Mouse (Mus musculus) G1E (cell line): Measurements from ENCODE around the gene Sh3pxd2b. TPM values are rescaled to one million over a fixed set of nuclear protein-coding genes. Genes with fewer than 3 reads are reported as not detected.
A peak's percentile ranks its signal among the peaks of the same experiment; 100 is the strongest.

ENCODE experiments used
- ATAC-seq: 2 replicates; pipeline ENCODE4 v1.8.0; 2016; ENCODE audit warnings: mild to moderate bottlenecking; ENCODE audit not compliant: insufficient number of reproducible peaks, poor library complexity, low FRiP score, severe bottlenecking; ENCODE audit errors: extremely low read depth
- DNase-seq: peaks from one replicate; pipeline ENCODE4 v3.0.0; 2012; ENCODE audit warnings: low spot score
- H3K27me3 ChIP-seq: 2 replicates; pipeline ENCODE4 v1.6.1; 2012; ENCODE audit warnings: mild to moderate bottlenecking, low read length, inconsistent platforms; ENCODE audit not compliant: insufficient read depth
- H3K36me3 ChIP-seq: replicated peaks from 2 replicates; pipeline ENCODE3; 2012; ENCODE audit warnings: mild to moderate bottlenecking, inconsistent platforms
- H3K4me1 ChIP-seq: 2 replicates; pipeline ENCODE4 v1.6.1; 2012; ENCODE audit warnings: low read depth, low read length, inconsistent platforms, mixed read lengths; ENCODE audit not compliant: insufficient read depth
- H3K4me3 ChIP-seq: 2 replicates; pipeline ENCODE4 v1.5.1; 2012; ENCODE audit warnings: low read depth, mild to moderate bottlenecking, inconsistent platforms, low read length, moderate library complexity, mixed read lengths
- H3K9me3 ChIP-seq: replicated peaks from 2 replicates; pipeline ENCODE4 v1.6.1; 2012; ENCODE audit warnings: inconsistent platforms
- CTCF ChIP-seq: IDR thresholded peaks from 2 replicates; pipeline ENCODE4 v1.5.1; 2012; ENCODE audit warnings: low read depth, low read length, inconsistent platforms, mixed read lengths
- GATA1 ChIP-seq: IDR thresholded peaks from 2 replicates; pipeline ENCODE4 v1.6.1; 2012; ENCODE audit warnings: borderline replicate concordance, low read length, inconsistent platforms, mixed read lengths
- GATA2 ChIP-seq: IDR thresholded peaks from 2 replicates; pipeline ENCODE4 v1.6.1; 2012; ENCODE audit warnings: low read depth, low read length, inconsistent platforms, borderline replicate concordance
- POLR2AphosphoS5 ChIP-seq: IDR thresholded peaks from 2 replicates; pipeline ENCODE4 v1.6.1; 2012; ENCODE audit warnings: low read depth, low read length, inconsistent platforms; ENCODE audit not compliant: insufficient replicate concordance
- TAL1 ChIP-seq: conservative IDR thresholded peaks from 2 replicates; pipeline ENCODE4 v1.6.1; 2012; ENCODE audit warnings: low read depth, low read length, inconsistent platforms, mixed read lengths
- polyA plus RNA-seq: library from polyadenylated mRNA; stranded (reverse); fragments of >175 nt; gene quantifications from 2 replicates; pipeline ENCODE4 v1.2.3, GENCODE M21; 2012
- total RNA-seq, 2 experiments: library from RNA; stranded (forward) in 1 of 2; stranded (reverse) in 1 of 2; fragments of 200-1000 nt in 1 of 2; fragments of >200 nt in 1 of 2; fragmentation: Nextera tagmentation in 1 of 2; gene quantifications; 2 replicates each; pipeline ENCODE4 v1.2.3; 2014 to 2017

Sh3pxd2b gene
- total and polyA plus RNA-seq, 3 experiments, result 0.16 TPM; not detected in 2

DNA sequence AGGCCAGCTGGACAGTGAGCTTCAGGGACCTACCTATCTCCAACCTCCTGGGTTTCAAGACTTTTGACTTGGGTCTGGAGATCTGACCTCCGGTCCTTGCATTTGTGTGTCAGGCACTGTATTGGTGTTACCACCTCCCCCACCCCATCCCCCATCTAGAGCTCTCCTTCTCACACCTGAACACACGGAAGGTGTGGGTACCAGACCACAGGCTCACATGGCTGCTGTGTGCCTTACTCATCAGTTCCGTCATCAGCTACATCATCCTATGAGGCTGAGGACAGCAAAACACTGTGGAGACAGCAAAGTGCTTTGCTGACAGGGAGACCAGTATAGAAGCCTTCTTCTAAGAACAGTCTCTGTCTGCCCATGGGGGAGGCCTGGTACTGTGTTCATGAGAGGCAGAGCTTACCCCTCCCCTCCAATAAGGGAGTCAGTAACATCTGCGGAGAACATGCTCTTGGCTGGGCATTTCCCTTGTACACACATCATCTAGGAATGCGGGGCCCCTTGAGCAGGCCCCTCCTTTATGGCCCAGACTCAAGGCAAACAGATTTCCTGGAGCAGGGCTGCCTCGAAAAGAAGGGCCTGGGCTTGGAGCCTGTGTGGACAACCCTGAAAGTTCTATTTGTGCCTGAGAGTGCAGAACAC lies 87.9 kb downstream of the Sh3pxd2b start:
- no peak overlapping the region for H3K4me3 ChIP-seq
- no peaks in the 10 kb centered on the region for H3K4me1 ChIP-seq
- no peak for TF ChIP-seq TAL1
- TF ChIP-seq GATA1, result no peak
- TF ChIP-seq GATA2, result no peak
- TF ChIP-seq CTCF, result no peak
- no peak for TF ChIP-seq POLR2AphosphoS5
- DNase-seq, result no peak
- no peak for ATAC-seq
- H3K36me3 ChIP-seq, result no peaks in the 10 kb centered on the region
- H3K27me3 ChIP-seq, result no peaks in the 10 kb centered on the region
- no peaks in the 10 kb centered on the region for H3K9me3 ChIP-seq

DNA sequence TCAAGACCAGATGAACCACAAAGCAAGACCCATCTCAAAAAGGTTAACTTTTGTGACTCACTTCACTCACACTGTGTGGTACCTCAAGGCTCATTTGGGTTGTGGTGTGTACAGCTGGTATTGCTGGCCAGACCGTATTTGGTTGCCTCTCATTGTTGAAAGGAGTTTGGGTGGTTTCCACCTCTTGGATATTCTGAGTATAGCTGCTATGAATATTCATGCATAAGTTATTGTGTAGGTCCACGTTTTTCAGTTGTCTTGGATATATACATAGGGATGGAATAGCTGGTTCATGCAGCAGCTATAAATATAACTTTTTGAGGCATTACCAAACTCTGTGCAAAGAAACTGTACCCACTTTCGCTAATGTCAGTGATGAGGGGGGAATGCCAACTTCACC lies 95.0 kb downstream of the Sh3pxd2b start:
- Histone ChIP-seq H3K4me3 (no peak overlapping the region), H3K4me1 (no peaks in the 10 kb centered on the region), H3K27me3 (no peaks in the 10 kb centered on the region), H3K36me3 (no peaks in the 10 kb centered on the region), H3K9me3 (no peaks in the 10 kb centered on the region)
- DNase-seq, result no peak
- no peak for ATAC-seq
- no peak for TF ChIP-seq GATA1
- TF ChIP-seq CTCF, result no peak
- no peak for TF ChIP-seq POLR2AphosphoS5
- TF ChIP-seq GATA2, result no peak

DNA sequence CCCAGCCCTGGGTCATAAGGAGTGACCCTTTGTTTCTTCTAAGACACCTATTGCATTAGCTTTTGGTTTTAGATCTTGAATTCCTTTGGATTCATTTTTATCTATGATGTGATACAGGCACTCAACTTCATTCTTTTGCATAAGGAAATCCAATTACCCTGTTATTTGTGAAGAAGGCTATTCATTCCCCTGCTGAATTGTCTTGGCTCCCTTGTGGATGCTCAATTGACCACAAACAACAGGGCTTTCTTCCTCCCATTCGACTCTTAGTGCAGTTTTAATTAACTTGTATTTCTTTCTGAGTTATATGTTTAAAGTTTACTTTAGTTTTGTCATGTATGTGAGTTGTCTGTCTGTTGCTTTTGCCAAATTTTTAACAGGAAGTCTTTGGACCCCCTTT lies 96.6 kb downstream of the Sh3pxd2b start:
- H3K27me3 ChIP-seq, result no peaks in the 10 kb centered on the region
- no peaks in the 10 kb centered on the region for H3K4me1 ChIP-seq
- no peak overlapping the region for H3K4me3 ChIP-seq
- DNase-seq (no peak), ATAC-seq (no peak)
- H3K36me3 ChIP-seq, result no peaks in the 10 kb centered on the region
- H3K9me3 ChIP-seq, result no peaks in the 10 kb centered on the region
- no peak for TF ChIP-seq POLR2AphosphoS5
- TF ChIP-seq CTCF, result no peak
- TF ChIP-seq TAL1, result no peak
- TF ChIP-seq GATA1, result no peak
- no peak for TF ChIP-seq GATA2

DNA sequence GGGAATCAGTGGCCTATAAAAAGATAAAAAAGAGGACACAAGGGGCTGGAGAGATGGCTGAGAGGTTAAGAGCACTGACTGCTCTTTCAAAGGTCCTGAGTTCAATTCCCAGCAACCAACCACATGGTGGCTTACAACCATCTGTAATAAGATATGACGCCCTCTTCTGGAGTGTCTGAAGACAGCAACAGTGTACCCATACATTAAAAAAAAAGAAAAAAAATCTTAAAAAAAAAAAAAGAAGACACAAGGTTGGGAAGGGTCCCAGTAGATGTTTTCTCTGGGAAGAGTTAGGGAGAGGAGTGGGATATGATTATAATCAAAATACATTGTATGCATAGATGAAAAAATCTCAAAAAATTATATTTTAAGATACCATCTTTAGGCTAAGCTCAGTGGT lies 97.5 kb downstream of the Sh3pxd2b start:
- no peaks in the 10 kb centered on the region for H3K27me3 ChIP-seq
- no peaks in the 10 kb centered on the region for H3K36me3 ChIP-seq
- no peak overlapping the region for H3K4me3 ChIP-seq
- H3K9me3 ChIP-seq, result no peaks in the 10 kb centered on the region
- TF ChIP-seq GATA1 (no peak), POLR2AphosphoS5 (no peak)
- no peaks in the 10 kb centered on the region for H3K4me1 ChIP-seq
- ATAC-seq (no peak), DNase-seq (no peak)

DNA sequence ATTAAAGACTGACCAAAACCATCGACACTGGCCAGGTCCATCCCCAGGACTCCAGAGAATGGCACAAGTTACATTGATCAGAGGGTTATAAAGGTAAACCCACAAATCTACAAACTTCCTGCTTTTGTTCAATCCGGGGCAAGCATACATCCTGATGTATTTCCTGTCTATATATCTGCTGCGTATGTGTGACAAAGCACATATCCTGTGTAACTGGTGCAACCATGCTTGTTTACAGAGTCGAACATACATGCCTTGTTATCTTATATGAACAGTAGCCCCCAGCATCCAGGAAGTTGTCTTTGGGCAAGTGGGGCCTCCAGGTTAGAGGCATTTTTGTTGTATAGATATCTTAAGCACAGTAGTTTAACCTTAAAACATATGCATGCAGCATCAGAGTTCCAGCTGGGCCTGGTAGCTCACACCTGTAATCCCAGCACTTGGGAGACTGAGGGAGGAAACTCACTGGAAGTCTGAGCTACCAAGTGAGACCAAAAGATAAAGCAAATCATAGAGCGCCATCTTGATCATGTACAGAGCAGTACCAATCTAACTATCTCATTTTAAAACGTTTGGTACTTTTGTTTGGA lies 98.1 kb downstream of the Sh3pxd2b start:
- TF ChIP-seq CTCF (no peak), GATA1 (no peak), POLR2AphosphoS5 (no peak), GATA2 (no peak), TAL1 (no peak)

DNA sequence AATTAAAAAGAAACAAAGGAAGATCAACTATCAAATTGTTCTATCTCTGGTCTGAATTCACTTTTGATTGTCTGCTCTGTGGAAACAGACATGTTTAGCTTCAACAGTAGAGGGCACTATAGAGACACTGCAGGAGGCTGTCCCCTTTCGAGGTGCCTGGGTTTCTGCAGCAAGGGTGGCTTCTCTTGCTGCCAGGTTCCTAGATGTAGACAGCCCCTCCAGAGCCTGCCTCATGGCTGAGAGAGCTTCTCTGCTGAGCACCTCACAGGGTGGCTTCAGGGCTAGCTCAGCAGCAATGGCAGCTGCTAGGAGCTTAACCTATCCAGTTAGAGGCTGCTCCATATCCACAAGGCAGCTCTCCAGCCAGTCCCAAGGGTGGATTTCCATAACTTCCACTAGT lies 102.6 kb downstream of the Sh3pxd2b start:
- peaks cover 5% of the 10 kb centered on the region; the same call in 1 of the 2 replicates for H3K4me1 ChIP-seq
- ATAC-seq (no peak), DNase-seq (peak; percentile 9)
- no peaks in the 10 kb centered on the region for H3K36me3 ChIP-seq
- H3K9me3 ChIP-seq, result peaks cover 8% of the 10 kb centered on the region
- TF ChIP-seq CTCF (peak; percentile 50), GATA2 (no peak), POLR2AphosphoS5 (no peak)
- peaks cover 7% of the 10 kb centered on the region; the same call in 1 of the 2 replicates for H3K27me3 ChIP-seq
- H3K4me3 ChIP-seq, result no peak overlapping the region

More for the DNA sequence above, 98.1 kb downstream of the Sh3pxd2b start:
- ATAC-seq (no peak), DNase-seq (no peak)
- Histone ChIP-seq H3K4me3 (no peak overlapping the region), H3K36me3 (no peaks in the 10 kb centered on the region), H3K9me3 (no peaks in the 10 kb centered on the region), H3K27me3 (no peaks in the 10 kb centered on the region), H3K4me1 (no peaks in the 10 kb centered on the region)

DNA sequence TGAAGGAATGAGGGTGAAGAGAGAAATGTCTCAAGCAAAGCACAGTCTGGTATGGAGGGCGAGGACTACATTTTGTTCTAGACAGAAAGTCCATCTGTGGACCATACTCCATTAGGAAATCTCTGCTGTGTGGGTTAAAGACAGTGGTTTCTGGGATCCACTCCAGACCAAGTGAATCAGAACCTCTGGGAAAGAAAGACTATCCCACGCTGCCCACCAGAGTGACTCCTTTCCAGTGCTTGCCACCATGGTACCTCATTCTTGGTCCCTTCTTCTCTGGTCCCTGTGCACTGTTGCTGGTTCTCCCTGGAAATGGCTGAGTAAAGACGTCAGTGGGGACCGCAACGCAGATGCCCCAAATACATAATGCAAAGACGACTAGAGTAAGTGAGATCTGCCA lies 103.7 kb downstream of the Sh3pxd2b start:
- H3K9me3 ChIP-seq, result peaks cover 15% of the 10 kb centered on the region
- H3K4me3 ChIP-seq, result no peak overlapping the region
- H3K36me3 ChIP-seq, result no peaks in the 10 kb centered on the region
- TF ChIP-seq POLR2AphosphoS5, result no peak
- no peak for TF ChIP-seq GATA2
- TF ChIP-seq GATA1, result no peak
- TF ChIP-seq CTCF, result no peak
- ATAC-seq (no peak), DNase-seq (no peak)
- peaks cover 9% of the 10 kb centered on the region; the same call in 1 of the 2 replicates for H3K4me1 ChIP-seq
- H3K27me3 ChIP-seq, result peaks cover 12% of the 10 kb centered on the region
